Mouse (Mus musculus): Measurements from ENCODE around the gene Raet1d.
"Not testable (repeated sequence)": the region's sequence is repeated elsewhere in the genome, so short reads cannot be mapped to it uniquely, and the experiment has no call there.

The Raet1d gene

GRCm38 (mm10) chr10:22360252-22360651, at the start of gene Raet1d:
Raet1d (plus strand) TSS chr10:22360552.
- DNase-seq, result not testable (repeated sequence)

DNA sequence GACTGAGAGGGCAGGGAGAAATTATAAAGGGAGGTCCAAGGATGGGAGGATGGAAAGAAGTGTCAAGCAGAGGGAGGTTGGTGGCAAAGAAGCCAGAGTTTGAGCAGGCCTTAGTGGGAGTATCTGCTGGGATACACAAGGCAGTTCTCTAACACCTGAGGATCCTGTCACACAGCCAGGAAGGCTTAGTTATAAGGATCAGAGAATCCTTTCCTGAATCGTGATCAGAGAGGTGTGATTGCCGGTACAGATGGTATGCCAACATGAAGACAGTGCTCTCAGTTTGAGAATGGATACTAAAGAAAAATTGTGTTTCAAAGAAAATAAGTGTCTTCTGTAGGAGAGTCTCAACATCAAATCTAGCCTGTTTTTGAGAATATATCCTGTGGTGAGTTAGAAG, 37.5 kb upstream of the Raet1d start:
- DNase-seq, result no peak

DNA sequence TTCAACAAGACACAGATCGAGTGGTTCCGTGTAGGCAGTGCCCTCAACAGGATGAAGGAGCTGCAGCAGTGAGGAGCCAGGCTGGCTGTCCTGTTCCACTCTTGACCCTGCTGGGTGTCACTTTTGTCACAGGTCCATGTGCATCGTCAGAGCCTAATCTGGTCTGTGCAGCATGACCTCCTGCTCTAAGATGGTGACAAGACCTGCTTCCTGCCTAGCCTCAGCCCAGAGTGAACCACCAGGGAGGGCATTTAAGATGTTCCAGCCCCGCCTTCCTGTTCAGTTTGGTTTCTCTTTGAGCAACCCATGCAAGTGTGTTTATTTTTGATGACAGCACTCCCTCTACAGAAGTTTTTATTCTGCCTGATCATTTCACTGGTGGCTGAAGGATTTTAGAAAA, 14.6 kb upstream of the Raet1d start:
- not testable (repeated sequence) for DNase-seq

DNA sequence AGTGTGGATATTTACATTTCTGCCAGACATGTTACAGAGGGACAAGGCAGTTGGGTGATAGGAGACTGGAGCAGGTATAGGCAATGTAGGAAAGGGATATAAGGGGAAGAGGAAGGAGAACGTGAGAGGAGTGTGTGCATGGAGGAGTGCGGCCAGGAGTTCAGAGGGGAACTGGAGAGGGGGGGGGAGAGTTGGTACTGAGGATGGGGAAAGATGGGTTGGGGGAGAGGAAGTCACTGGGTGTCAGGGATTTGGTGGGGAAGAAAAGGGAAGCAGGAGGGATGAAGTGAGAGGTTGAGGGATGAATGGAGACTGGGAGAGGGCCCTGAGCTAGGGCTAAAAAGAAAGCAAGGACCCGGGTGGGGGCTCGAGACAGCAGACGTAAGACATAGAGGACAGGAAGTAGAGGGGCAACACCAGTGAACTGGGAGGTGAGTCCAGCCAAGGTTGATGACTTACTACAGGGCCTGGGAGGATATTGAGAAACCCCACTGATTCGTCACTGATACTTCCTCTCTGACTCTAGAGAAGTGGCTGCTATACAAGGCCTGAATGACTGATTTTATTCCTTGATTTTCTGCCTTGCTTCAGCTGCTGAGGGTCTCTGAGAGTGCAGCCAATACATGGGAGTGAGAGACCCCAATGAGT, 6.7 kb upstream of the Raet1d start:
- DNase-seq, result not testable (repeated sequence)

GRCm38 (mm10) chr10:22354196-22354574, 6.2 kb upstream of the Raet1d start:
- not testable (repeated sequence) for DNase-seq

DNA sequence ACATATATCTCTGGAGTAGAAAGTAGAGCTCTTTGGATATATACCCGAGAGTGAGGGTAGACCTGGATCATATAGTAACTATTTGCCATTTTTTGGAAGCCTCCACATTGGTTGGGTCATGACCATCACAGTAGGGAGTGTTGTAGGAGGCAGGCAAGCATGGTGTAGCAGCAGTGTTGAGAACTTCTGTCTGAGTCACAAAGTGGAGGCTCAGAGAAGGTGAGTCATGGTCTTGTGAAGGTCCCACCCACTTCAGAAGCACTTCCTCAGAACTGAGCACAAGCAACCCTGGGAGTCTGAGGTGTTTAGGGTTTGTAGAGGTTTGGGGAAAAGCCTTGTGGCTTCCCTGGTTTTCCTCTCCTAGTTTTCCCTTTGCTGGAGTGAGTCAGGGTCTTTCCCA, 3.0 kb upstream of the Raet1d start:
- DNase-seq, result not testable (repeated sequence)

- not testable (repeated sequence) for DNase-seq
Observed at GRCm38 (mm10) chr10:22360957-22361356, 605 bp downstream of the Raet1d start.

GRCm38 (mm10) chr10:22361415-22362352, 1.3 kb downstream of the Raet1d start:
- DNase-seq, result not testable (repeated sequence)

DNA sequence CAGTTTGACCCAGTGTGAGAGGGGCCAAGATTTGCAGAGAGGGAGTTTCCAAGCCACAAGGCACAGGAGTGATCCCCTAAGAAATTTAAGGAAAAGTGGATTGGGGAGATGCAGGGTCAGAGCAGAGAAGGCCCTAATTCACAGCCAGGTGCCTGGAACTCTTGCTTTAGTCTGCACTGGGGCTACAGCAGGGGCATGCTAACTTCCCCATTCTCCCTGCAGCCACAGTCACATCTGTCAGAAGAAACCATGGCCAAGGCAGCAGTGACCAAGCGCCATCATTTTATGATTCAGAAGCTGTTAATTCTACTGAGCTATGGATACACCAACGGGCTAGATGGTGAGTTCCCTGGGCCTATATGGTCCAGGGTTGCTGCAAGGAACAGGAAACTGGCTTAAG, 2.1 kb downstream of the Raet1d start:
- DNase-seq, result not testable (repeated sequence)

GRCm38 (mm10) chr10:22364915-22365314, 4.6 kb downstream of the Raet1d start:
- DNase-seq, result not testable (repeated sequence)

DNA sequence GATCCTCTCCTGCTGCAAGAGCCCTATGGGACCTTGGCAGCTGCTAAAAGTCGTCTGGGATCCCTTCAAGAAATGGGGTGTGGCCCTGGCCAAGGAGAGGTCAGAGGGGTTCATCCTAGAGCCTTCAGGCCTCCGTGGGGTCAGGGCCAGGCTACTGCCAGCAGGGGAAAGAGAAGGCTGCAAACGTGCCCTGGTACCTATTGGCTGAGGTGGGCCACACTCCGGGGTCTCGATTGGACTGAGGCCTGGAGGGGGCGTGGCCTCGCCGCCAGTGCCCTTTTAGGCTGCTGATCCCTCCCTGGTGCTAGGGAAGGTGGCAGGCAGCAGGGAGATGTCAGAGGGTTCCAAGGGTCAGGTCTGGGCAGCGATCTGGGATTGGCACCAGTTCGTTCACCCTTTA, 20.9 kb downstream of the Raet1d start:
- not testable (repeated sequence) for DNase-seq

- DNase-seq, result not testable (repeated sequence)
Observed at GRCm38 (mm10) chr10:22390146-22390545, 29.8 kb downstream of the Raet1d start.

DNA sequence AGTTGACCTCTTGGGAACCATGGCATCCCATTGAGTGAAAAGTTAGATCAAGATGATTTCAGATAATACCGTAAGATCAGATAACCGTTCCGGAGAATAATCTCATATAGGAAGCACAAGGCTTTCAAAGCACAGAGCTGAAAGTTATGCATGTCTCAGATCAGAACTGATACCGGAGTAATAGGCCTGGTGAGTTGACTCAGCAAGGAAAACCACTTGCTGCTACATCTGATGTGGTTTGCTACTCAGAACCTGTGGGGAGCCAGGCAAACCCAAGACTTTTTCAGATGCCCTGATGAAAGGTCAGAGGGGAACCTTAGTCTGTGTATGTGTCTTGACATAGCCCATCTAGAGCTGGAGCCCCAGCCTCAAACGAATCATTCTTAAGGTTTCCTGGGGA, 31.3 kb downstream of the Raet1d start:
- not testable (repeated sequence) for DNase-seq

DNA sequence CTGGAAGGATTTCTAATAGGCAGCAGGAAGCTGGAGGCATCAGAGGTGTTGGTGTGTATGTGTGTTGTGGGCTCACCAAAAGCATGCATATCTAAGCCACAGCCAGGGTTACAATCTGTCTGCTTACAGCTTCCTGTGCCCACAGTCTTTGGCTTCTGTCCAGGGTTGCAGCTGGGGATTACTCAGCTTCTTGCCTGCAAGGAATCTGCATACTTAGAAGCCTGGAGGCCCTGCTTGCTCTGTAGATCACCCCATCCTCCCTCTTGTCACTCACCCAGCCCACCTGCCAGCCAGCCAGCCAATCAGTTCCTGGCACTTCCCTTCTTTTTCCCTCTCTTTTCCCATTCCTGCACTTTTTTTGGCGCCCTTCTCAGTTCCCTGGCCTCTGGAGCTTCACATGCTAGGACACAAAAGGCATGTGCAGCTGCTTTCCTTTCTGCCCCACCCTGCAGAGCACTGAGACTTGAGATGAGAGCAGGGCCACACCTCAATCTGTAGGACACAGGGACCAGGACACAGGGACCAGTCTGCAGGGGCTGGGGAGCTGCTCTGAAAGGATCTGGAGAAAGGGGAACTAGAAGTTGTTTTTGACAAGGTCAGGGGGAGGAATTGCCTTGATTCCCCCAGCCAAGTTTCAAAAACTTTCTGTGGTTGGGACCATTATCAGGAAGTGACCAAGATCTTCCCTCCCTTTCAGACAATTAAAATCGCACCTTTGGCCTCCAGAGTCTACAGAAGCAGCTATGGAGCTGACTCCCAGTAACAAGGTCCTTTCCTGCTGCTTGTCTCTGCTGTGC, 32.9 kb downstream of the Raet1d start:
- DNase-seq, result not testable (repeated sequence)

DNA sequence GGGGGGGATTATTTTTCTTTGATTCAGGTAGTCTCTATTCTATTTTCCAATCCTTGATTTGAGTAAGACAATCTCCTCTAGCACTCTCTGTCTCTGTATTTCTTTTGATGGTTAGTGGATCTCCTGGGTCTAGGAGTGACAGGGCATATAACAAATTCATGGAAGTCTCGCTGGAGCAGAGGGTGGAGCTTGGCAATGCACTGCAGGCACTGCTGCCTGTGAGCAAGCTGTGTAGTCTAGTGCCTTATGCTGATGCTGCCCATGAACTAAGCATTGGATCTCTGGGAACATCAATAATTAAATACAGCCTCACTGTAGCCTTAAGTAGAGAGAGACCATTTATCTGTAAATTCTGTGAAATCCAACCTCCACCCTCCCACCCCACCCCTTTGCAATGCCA, 36.3 kb downstream of the Raet1d start:
- not testable (repeated sequence) for DNase-seq

GRCm38 (mm10) chr10:22402225-22402917, 42.0 kb downstream of the Raet1d start:
- not testable (repeated sequence) for DNase-seq

- DNase-seq, result not testable (repeated sequence)
Observed at GRCm38 (mm10) chr10:22413702-22414494, 53.5 kb downstream of the Raet1d start.
